Mouse (Mus musculus): ENCODE results near the gene Clcnkb.

DNA sequence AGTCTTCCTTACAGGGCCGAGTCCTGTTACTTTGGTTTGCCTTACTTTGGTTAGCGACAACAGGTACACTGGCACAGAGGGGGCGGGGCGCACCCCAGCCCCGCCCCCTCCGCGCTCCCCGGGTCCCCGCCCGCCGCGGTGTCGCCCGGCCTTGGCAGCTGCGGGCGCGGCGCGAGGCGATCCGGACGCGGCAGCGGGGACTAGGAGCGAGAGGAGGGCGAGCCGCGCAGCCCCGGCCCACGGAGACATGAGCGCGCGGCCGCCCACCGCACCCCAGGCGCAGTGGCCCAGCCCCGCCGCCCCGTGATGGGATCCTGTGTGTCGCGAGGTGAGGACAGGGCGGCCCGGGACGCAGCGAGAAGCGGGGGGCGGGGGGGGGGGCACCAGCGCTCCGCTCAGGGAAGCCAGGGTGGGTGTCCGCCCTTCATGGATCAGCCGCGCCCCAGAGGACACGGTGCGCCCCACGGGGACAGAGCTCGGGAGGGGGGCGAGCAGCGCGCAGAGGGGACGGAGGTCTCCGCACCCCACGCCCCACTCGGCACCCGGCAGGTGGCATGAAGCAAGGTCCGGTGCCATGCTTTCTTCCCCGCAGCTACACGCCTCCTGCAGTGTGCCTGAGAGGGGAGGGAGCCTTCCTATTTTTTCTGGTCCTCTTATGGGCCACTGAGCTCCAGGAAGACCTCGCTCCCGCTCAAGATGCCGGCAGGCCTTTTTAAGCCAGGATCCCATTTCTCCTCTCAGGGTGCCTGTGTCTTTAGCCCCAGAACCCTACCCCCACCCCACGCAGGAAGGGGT lies 47.6 kb downstream of the Clcnkb start, which contains the start of gene Fam131c:
- TF ChIP-seq CTCF (IDR thresholded peaks at IDR 0.05; ENCODE audit: low read depth) (no peak), EP300 (IDR thresholded peaks at IDR 0.05; ENCODE audit: low read depth) (no peak)

Measured in heart, postnatal 0 days (tissue).